Mouse (Mus musculus) hindbrain, embryonic 15.5 days (tissue): ENCODE measurements at regions not wholly inside any gene's neighbourhood (a gene's known extent, or its start where the extent isn't known, plus 50 kb on each side); places are given as distances from the start of the nearest gene placed in this dataset.

Experiments used
- ATAC-seq: fragments of 200-750 bp; cut with Nextera tagmentation; 2 replicates; pipeline ENCODE4 v1.8.0; 2017; ENCODE audit warnings: low read depth, moderate number of reproducible peaks, moderate TSS enrichment; ENCODE audit not compliant: low FRiP score
- H3K27ac ChIP-seq: fragments of 300-500 bp; sonication (generic); replicated peaks from 2 replicates; pipeline ENCODE4 v1.5.1; 2015; ENCODE audit warnings: mild to moderate bottlenecking, inconsistent platforms
- H3K27me3 ChIP-seq: fragments of 300-500 bp; sonication (generic); 2 replicates; pipeline ENCODE4 v1.6.1; 2015; ENCODE audit warnings: control low read depth, inconsistent platforms
- H3K36me3 ChIP-seq: fragments of 300-500 bp; sonication (generic); 2 replicates; pipeline ENCODE4 v1.6.1; 2015; ENCODE audit warnings: control low read depth, inconsistent platforms
- H3K4me1 ChIP-seq: fragments of 300-500 bp; sonication (generic); replicated peaks from 2 replicates; pipeline ENCODE4 v1.6.1; 2015; ENCODE audit warnings: control low read depth, inconsistent platforms
- H3K4me2 ChIP-seq: fragments of 300-500 bp; sonication (generic); 2 replicates; pipeline ENCODE4 v1.6.1; 2015; ENCODE audit warnings: moderate library complexity, mild to moderate bottlenecking, inconsistent platforms
- H3K4me3 ChIP-seq: fragments of 300-500 bp; sonication (generic); 2 replicates; pipeline ENCODE4 v1.5.1; 2015; ENCODE audit warnings: mild to moderate bottlenecking, inconsistent platforms
- H3K9ac ChIP-seq: fragments of 300-500 bp; sonication (generic); 2 replicates; pipeline ENCODE4 v1.6.1; 2015; ENCODE audit warnings: inconsistent platforms
- H3K9me3 ChIP-seq: fragments of 300-500 bp; sonication (generic); 2 replicates; pipeline ENCODE4 v1.6.1; 2016; ENCODE audit warnings: control low read depth, inconsistent platforms
- WGBS: fragments of 180-500 bp; shearing (Covaris S2); methylation state at CpG from one replicate; pipeline ENCODE4 v1.1.7; 2015; 5-methylcytosine and 5-hydroxymethylcytosine counted together

GRCm38 (mm10) chr3:121009223-121009622, 162.3 kb downstream of the Rwdd3 start:
- no peak for ATAC-seq
- 50% methylated on average over 6 of the region's 6 CpGs for WGBS
- Histone ChIP-seq H3K36me3 (no peaks in the 10 kb centered on the region), H3K4me1 (peaks cover 4% of the 10 kb centered on the region; the same call in 1 of the 2 replicates), H3K4me3 (no peak overlapping the region), H3K27me3 (no peaks in the 10 kb centered on the region), H3K9me3 (no peaks in the 10 kb centered on the region), H3K4me2 (no peak overlapping the region), H3K9ac (no peak overlapping the region), H3K27ac (no peak overlapping the region)

GRCm38 (mm10) chr3:120983556-120984270, 187.8 kb downstream of the Rwdd3 start:
- Histone ChIP-seq H3K36me3 (no peaks in the 10 kb centered on the region), H3K9me3 (no peaks in the 10 kb centered on the region), H3K4me1 (no peaks in the 10 kb centered on the region; the same call in 1 of the 2 replicates), H3K27ac (peak overlapping the region; percentile 59), H3K4me2 (peak overlapping the region; percentile 46), H3K9ac (no peak overlapping the region), H3K4me3 (no peak overlapping the region), H3K27me3 (no peaks in the 10 kb centered on the region)
- ATAC-seq = peak; percentile 75
- 33% methylated on average over 17 of the region's 17 CpGs for WGBS

- Histone ChIP-seq H3K4me3 (no peak overlapping the region), H3K27me3 (no peaks in the 10 kb centered on the region), H3K4me1 (no peaks in the 10 kb centered on the region; the same call in 1 of the 2 replicates), H3K9ac (0 out of 2 replicates have a peak overlapping the region, but pooled peaks have one; percentile 10), H3K9me3 (no peaks in the 10 kb centered on the region), H3K27ac (peak overlapping the region; percentile 59; the same call in 1 of the 2 replicates), H3K4me2 (peak overlapping the region; percentile 46), H3K36me3 (no peaks in the 10 kb centered on the region)
- 23% methylated on average over 10 of the region's 10 CpGs for WGBS
- ATAC-seq = peak; percentile 54; the same call in 1 of the 2 replicates
These were observed 188.5 kb downstream of the Rwdd3 start for GRCm38 (mm10) chr3:120982795-120983555.

DNA sequence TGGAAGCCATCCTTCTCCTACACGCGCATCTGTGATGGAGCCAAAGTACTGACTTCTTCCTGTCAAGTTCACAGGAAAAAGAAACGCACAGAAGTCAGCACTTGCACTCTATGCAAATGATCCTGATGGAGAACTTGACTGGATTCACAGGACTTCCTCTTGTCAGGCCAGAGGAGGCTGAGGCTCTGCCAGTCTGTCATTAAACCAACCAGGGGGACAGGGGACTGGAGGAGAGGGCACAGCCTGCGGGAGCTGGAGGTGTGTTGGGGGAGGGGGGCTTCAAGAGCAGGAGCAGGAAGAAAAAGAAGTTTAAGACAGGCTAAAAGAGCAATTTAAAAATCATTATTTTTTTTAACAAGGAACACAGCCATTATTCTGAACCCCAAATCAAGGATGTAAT, 189.3 kb downstream of the Rwdd3 start:
- H3K9me3 ChIP-seq = no peaks in the 10 kb centered on the region
- H3K36me3 ChIP-seq = no peaks in the 10 kb centered on the region
- H3K4me3 ChIP-seq = no peak overlapping the region
- no peaks in the 10 kb centered on the region for H3K27me3 ChIP-seq
- no peaks in the 10 kb centered on the region; the same call in 1 of the 2 replicates for H3K4me1 ChIP-seq
- 48% methylated on average over 4 of the region's 4 CpGs for WGBS
- H3K4me2 ChIP-seq = no peak overlapping the region
- no peak overlapping the region for H3K9ac ChIP-seq
- H3K27ac ChIP-seq = no peak overlapping the region
- ATAC-seq = no peak

- H3K9ac ChIP-seq = no peak overlapping the region
- no peaks in the 10 kb centered on the region for H3K27me3 ChIP-seq
- H3K4me2 ChIP-seq = no peak overlapping the region
- no peak overlapping the region for H3K4me3 ChIP-seq
- no peaks in the 10 kb centered on the region for H3K36me3 ChIP-seq
- no peaks in the 10 kb centered on the region for H3K9me3 ChIP-seq
- no peak overlapping the region for H3K27ac ChIP-seq
- no peaks in the 10 kb centered on the region for H3K4me1 ChIP-seq
- peak; percentile 45; the same call in 1 of the 2 replicates for ATAC-seq
- 65% methylated on average over 14 of the region's 14 CpGs for WGBS
These were observed 200.6 kb downstream of the Rwdd3 start for GRCm38 (mm10) chr3:120970746-120971466.

DNA sequence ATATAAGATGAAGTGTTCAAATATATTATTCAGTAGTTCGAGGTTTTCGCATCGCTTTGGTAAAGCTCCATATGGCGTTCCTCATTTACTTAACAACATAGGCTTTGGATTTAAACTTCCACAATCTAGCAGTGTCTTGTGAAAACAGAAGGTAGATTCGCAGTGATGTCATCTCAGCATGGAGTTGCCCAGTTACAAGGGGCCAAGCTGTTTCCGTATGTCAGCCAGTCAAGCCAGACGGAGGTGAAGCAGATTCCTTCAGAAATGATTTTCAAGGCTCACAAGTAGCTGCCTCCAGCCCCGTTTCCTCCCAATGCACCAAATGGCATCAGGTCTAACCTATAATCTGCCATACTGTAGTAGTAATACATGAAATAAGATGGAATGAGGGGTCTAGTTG, 224.6 kb downstream of the Rwdd3 start:
- Histone ChIP-seq H3K27me3 (no peaks in the 10 kb centered on the region), H3K27ac (no peak overlapping the region), H3K9me3 (no peaks in the 10 kb centered on the region), H3K36me3 (no peaks in the 10 kb centered on the region), H3K4me1 (no peaks in the 10 kb centered on the region), H3K4me2 (no peak overlapping the region), H3K9ac (no peak overlapping the region), H3K4me3 (no peak overlapping the region)
- no peak for ATAC-seq
- 88% methylated on average over 8 of the region's 8 CpGs for WGBS

GRCm38 (mm10) chr3:120934401-120934800, 237.1 kb downstream of the Rwdd3 start:
- Histone ChIP-seq H3K9ac (no peak overlapping the region), H3K27ac (no peak overlapping the region), H3K36me3 (no peaks in the 10 kb centered on the region), H3K4me1 (no peaks in the 10 kb centered on the region), H3K4me3 (no peak overlapping the region), H3K9me3 (no peaks in the 10 kb centered on the region), H3K27me3 (no peaks in the 10 kb centered on the region), H3K4me2 (no peak overlapping the region)
- no peak for ATAC-seq
- WGBS = 90% methylated on average over 4 of the region's 4 CpGs

GRCm38 (mm10) chr3:120920351-120920750, 251.1 kb downstream of the Rwdd3 start:
- Histone ChIP-seq H3K4me1 (no peaks in the 10 kb centered on the region), H3K27me3 (no peaks in the 10 kb centered on the region), H3K27ac (no peak overlapping the region), H3K9me3 (no peaks in the 10 kb centered on the region), H3K36me3 (no peaks in the 10 kb centered on the region), H3K4me3 (no peak overlapping the region), H3K9ac (no peak overlapping the region), H3K4me2 (no peak overlapping the region)
- no peak for ATAC-seq
- 81% methylated on average over 2 of the region's 2 CpGs for WGBS

- no peak overlapping the region for H3K9ac ChIP-seq
- H3K4me1 ChIP-seq = no peaks in the 10 kb centered on the region
- no peak overlapping the region for H3K27ac ChIP-seq
- H3K9me3 ChIP-seq = no peaks in the 10 kb centered on the region
- 66% methylated on average over 5 of the region's 5 CpGs for WGBS
- H3K4me3 ChIP-seq = no peak overlapping the region
- H3K27me3 ChIP-seq = no peaks in the 10 kb centered on the region
- ATAC-seq = no peak
- no peak overlapping the region for H3K4me2 ChIP-seq
- H3K36me3 ChIP-seq = no peaks in the 10 kb centered on the region
These were observed 272.6 kb downstream of the Rwdd3 start for GRCm38 (mm10) chr3:120898931-120899330.

DNA sequence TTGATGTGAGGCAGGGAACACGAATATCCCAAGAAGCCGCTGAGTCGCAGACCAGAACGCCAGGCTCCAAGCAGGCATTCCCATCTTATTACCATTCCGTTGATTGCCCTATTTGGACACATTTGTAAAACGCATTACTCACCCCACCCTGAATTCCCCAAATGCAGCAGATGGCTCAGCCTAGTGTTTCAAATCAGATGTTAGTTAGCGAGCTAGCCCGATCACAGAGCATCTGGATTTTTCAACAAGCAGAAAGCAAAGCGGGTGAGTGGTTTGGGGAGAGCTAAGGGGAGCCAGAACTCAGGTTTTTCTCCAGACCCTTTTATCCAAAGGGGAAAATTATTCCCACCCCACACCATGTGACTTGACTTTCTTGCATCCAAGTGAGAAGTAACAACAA, 273.2 kb downstream of the Rwdd3 start:
- Histone ChIP-seq H3K4me3 (no peak overlapping the region), H3K4me1 (no peaks in the 10 kb centered on the region), H3K9me3 (no peaks in the 10 kb centered on the region), H3K36me3 (no peaks in the 10 kb centered on the region), H3K27ac (no peak overlapping the region), H3K4me2 (no peak overlapping the region), H3K9ac (no peak overlapping the region), H3K27me3 (no peaks in the 10 kb centered on the region)
- WGBS = 53% methylated on average over 9 of the region's 9 CpGs
- ATAC-seq = peak; percentile 66

DNA sequence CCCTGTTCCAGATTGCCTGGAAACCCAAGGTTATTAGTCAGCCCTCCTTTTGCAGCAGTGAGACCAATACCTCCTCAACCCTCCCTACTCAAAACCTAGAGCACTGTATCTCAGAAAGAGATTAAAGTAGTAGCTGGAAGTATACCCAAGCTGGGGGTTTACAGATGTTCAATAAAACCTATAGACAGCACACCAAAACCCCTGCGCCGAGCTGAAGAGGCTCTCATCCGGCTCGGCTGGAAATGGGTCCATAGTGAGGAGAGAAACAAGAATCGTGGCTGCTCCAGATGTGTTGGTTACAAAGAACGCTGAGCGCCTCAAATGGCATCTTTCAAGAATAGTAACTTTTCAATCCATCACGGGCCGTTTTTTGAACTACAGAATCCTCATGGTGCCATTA, 273.7 kb downstream of the Rwdd3 start:
- Histone ChIP-seq H3K9ac (no peak overlapping the region), H3K4me1 (no peaks in the 10 kb centered on the region), H3K9me3 (no peaks in the 10 kb centered on the region), H3K4me3 (no peak overlapping the region), H3K4me2 (no peak overlapping the region), H3K27ac (no peak overlapping the region), H3K36me3 (no peaks in the 10 kb centered on the region), H3K27me3 (no peaks in the 10 kb centered on the region)
- no peak for ATAC-seq
- 90% methylated on average over 9 of the region's 9 CpGs for WGBS

GRCm38 (mm10) chr3:120897221-120897620, 274.3 kb downstream of the Rwdd3 start:
- 86% methylated on average over 12 of the region's 12 CpGs for WGBS
- no peak overlapping the region for H3K4me3 ChIP-seq
- H3K9me3 ChIP-seq = no peaks in the 10 kb centered on the region
- no peaks in the 10 kb centered on the region for H3K36me3 ChIP-seq
- H3K27me3 ChIP-seq = no peaks in the 10 kb centered on the region
- no peak overlapping the region for H3K4me2 ChIP-seq
- no peak overlapping the region for H3K27ac ChIP-seq
- ATAC-seq = no peak
- H3K9ac ChIP-seq = no peak overlapping the region
- H3K4me1 ChIP-seq = no peaks in the 10 kb centered on the region
